Mouse (Mus musculus) R1 (cell line): Measurements from ENCODE around the gene Arpp19.

ENCODE experiments used
- DNase-seq: peaks from one replicate; pipeline ENCODE4 v3.0.0-alpha.2; 2018; ENCODE audit warnings: low read depth, low spot score

Arpp19 gene

GRCm38 (mm10) chr9:75035944-75036343 is 1.5 kb upstream of the Arpp19 start:
- DNase-seq, result no peak

- DNase-seq, result no peak
Observed at GRCm38 (mm10) chr9:75038357-75038688, 909 bp downstream of the Arpp19 start.

GRCm38 (mm10) chr9:75040566-75040965 is 3.2 kb downstream of the Arpp19 start:
- no peak for DNase-seq

GRCm38 (mm10) chr9:75041840-75042525 is 4.6 kb downstream of the Arpp19 start:
- no peak for DNase-seq

GRCm38 (mm10) chr9:75043191-75043590 is 5.8 kb downstream of the Arpp19 start:
- DNase-seq, result no peak

- no peak for DNase-seq
Observed at GRCm38 (mm10) chr9:75047079-75047478, 9.7 kb downstream of the Arpp19 start.

GRCm38 (mm10) chr9:75049100-75049499 is 11.7 kb downstream of the Arpp19 start:
- no peak for DNase-seq

- DNase-seq, result peak; percentile 56
Observed at GRCm38 (mm10) chr9:75050003-75050402, 12.6 kb downstream of the Arpp19 start.

- no peak for DNase-seq
Observed at GRCm38 (mm10) chr9:75051841-75052240, 14.4 kb downstream of the Arpp19 start.

- DNase-seq, result no peak
Observed at GRCm38 (mm10) chr9:75055046-75055445, 17.6 kb downstream of the Arpp19 start.

GRCm38 (mm10) chr9:75064678-75065331 is 27.4 kb downstream of the Arpp19 start:
- DNase-seq, result no peak

GRCm38 (mm10) chr9:75070457-75071028 is 33.1 kb downstream of the Arpp19 start, which contains the start of gene Myo5a:
Gene Myo5a (plus strand): TSS chr9:75071015.
- DNase-seq, result peak; percentile 67

- peak; percentile 82 for DNase-seq
Observed at GRCm38 (mm10) chr9:75071029-75071705, 33.8 kb downstream of the Arpp19 start.

GRCm38 (mm10) chr9:75071706-75072192 is 34.3 kb downstream of the Arpp19 start:
- peak; percentile 62 for DNase-seq

GRCm38 (mm10) chr9:75072361-75072760 is 34.9 kb downstream of the Arpp19 start:
- DNase-seq, result no peak

GRCm38 (mm10) chr9:75077191-75077590 is 39.8 kb downstream of the Arpp19 start:
- DNase-seq, result no peak

GRCm38 (mm10) chr9:75085242-75085824 is 47.9 kb downstream of the Arpp19 start:
- peak; percentile 70 for DNase-seq

GRCm38 (mm10) chr9:75087823-75088222 is 50.4 kb downstream of the Arpp19 start:
- DNase-seq, result no peak

- DNase-seq, result no peak
Observed at GRCm38 (mm10) chr9:75089285-75089684, 51.9 kb downstream of the Arpp19 start.

GRCm38 (mm10) chr9:75092134-75092533 is 54.7 kb downstream of the Arpp19 start:
- no peak for DNase-seq

GRCm38 (mm10) chr9:75094762-75095161 is 57.3 kb downstream of the Arpp19 start:
- no peak for DNase-seq

- no peak for DNase-seq
Observed at GRCm38 (mm10) chr9:75098937-75099336, 61.5 kb downstream of the Arpp19 start.
